Comparison of ENCODE assay signal across 9 mouse cellular contexts in the genomic region with DNA sequence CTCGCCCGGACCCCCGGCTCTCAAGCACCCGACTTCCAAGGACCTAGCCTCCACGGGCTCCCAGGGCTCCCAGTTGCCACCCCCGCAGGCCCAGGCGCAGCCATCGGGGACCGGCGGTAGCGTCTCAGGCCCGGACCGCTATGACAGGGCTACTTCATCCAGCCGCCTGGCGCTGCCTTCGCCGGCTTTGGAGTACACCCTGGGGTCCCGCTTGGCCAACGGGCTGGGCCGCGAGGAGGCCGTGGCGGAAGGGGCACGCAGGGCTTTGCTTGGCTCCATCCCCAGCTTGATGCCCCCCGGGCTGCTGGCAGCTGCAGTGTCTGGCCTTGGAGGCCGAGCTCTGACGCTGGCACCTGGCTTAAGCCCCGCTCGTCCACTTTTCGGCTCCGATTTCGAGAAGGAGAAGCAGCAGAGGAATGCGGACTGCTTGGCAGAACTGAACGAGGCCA. TPM values are rescaled to one million over a fixed set of nuclear protein-coding genes. Genes with fewer than 3 reads are reported as not detected.
DNase-seq lines count a peak whose midpoint lies in the region; ATAC-seq and TF ChIP-seq lines count a peak whose summit lies in the region.
"Had no signal": no experiment of that assay in that cellular context is flagged by ENCODE, and none has a peak within 500 bp of the region (broad histone marks: within the 10 kb centered on the region; RNA-seq: fewer than 3 reads in every experiment).

No protein-coding gene starts in this region.

- H3K4me3 ChIP-seq in embryonic facial prominence, embryonic 13.5 days, result peak overlapping the region; percentile 88
- H3K4me3 ChIP-seq in hindbrain, embryonic 14.5 days (replicated peaks; ENCODE audit: low read length), result peak overlapping the region; percentile 77
- H3K4me3 ChIP-seq in midbrain, embryonic 14.5 days (replicated peaks; ENCODE audit: low read depth, low read length), result peak overlapping the region; percentile 90

- no peaks in the 10 kb centered on the region for H3K9me3 ChIP-seq in embryonic facial prominence, embryonic 13.5 days
- no peaks in the 10 kb centered on the region for H3K9me3 ChIP-seq in hindbrain, embryonic 14.5 days (ENCODE audit: control insufficient read depth, low read length)
- no peaks in the 10 kb centered on the region for H3K9me3 ChIP-seq in midbrain, embryonic 14.5 days (ENCODE audit: control insufficient read depth, low read length)

- intact Hi-C loops in left cerebral cortex, postnatal 4 days (cut with DNase I), result loop anchor here (10.0 kb wide), 1 partner anchor 110 kb away; no protein-coding TSS in a partner anchor

- in situ Hi-C loops in Patski (cut with MboI; ENCODE audit: low pct_unique_long_range_greater_than_20kb), result no loop called here

- peaks cover 33% of the 10 kb centered on the region for H3K36me3 ChIP-seq in embryonic facial prominence, embryonic 13.5 days
- peaks cover 44% of the 10 kb centered on the region for H3K36me3 ChIP-seq in hindbrain, embryonic 14.5 days (replicated peaks; ENCODE audit: control insufficient read depth, insufficient read depth)
- H3K36me3 ChIP-seq in midbrain, embryonic 14.5 days (ENCODE audit: control insufficient read depth, insufficient read depth, low read length), result peaks cover 32% of the 10 kb centered on the region

- H3K9ac ChIP-seq in embryonic facial prominence, embryonic 13.5 days, result peak overlapping the region; percentile 97
- H3K9ac ChIP-seq in hindbrain, embryonic 14.5 days, result peak overlapping the region; percentile 87
- peak overlapping the region; percentile 89 for H3K9ac ChIP-seq in midbrain, embryonic 14.5 days (replicated peaks; ENCODE audit: low read length)

- H3K27me3 ChIP-seq in Patski, result no peaks in the 10 kb centered on the region
- H3K27me3 ChIP-seq in embryonic facial prominence, embryonic 13.5 days, result no peaks in the 10 kb centered on the region
- no peaks in the 10 kb centered on the region for H3K27me3 ChIP-seq in hindbrain, embryonic 14.5 days (ENCODE audit: control insufficient read depth, insufficient read depth, low read length)
- no peaks in the 10 kb centered on the region for H3K27me3 ChIP-seq in midbrain, embryonic 14.5 days (ENCODE audit: control insufficient read depth, insufficient read depth, low read length)

- ATAC-seq in Patski, result peak; percentile 1
- ATAC-seq in embryonic facial prominence, embryonic 13.5 days (ENCODE audit: insufficient number of reproducible peaks, insufficient read depth, low FRiP score, low TSS enrichment, low read depth), result no peak
- peak; percentile 1; the same call in 1 of the 2 replicates for ATAC-seq in hindbrain, embryonic 14.5 days (ENCODE audit: low FRiP score)
- ATAC-seq in midbrain, embryonic 14.5 days (ENCODE audit: low FRiP score, low TSS enrichment), result 0 out of 2 replicates have a peak, but pooled peaks have one; percentile 0
- no peak for ATAC-seq in megakaryocyte progenitor cell, adult 5-6 weeks (replicated peaks; ENCODE audit: poor library complexity)

- CTCF ChIA-PET in Patski (lab: Charles Lee), result interaction anchor here (0.7 to 1.3 kb wide), 3 partner anchors 24 to 112 kb away, joined by 3 to 4 read pairs (median 3); no protein-coding TSS in a partner anchor

- WGBS in embryonic facial prominence, embryonic 13.5 days, result 4% methylated on average over 34 of the region's 34 CpGs
- WGBS in hindbrain, embryonic 14.5 days, result 5% methylated on average over 34 of the region's 34 CpGs
- WGBS in midbrain, embryonic 14.5 days, result 8% methylated on average over 31 of the region's 34 CpGs

- H3K4me1 ChIP-seq in embryonic facial prominence, embryonic 13.5 days, result peaks cover 54% of the 10 kb centered on the region
- H3K4me1 ChIP-seq in hindbrain, embryonic 14.5 days (replicated peaks; ENCODE audit: control insufficient read depth, insufficient read depth, low read length), result peaks cover 23% of the 10 kb centered on the region
- peaks cover 29% of the 10 kb centered on the region for H3K4me1 ChIP-seq in midbrain, embryonic 14.5 days (ENCODE audit: control insufficient read depth, insufficient read depth, low read length)

- POLR2A ChIA-PET in Patski (lab: Charles Lee), result no interaction called here

- peak overlapping the region; percentile 99 for H3K4me2 ChIP-seq in embryonic facial prominence, embryonic 13.5 days
- H3K4me2 ChIP-seq in hindbrain, embryonic 14.5 days (replicated peaks), result peak overlapping the region; percentile 92
- peak overlapping the region; percentile 100 for H3K4me2 ChIP-seq in midbrain, embryonic 14.5 days (ENCODE audit: low read length)

- peak overlapping the region; percentile 95 for H3K27ac ChIP-seq in embryonic facial prominence, embryonic 13.5 days
- H3K27ac ChIP-seq in hindbrain, embryonic 14.5 days, result peak overlapping the region; percentile 88
- H3K27ac ChIP-seq in midbrain, embryonic 14.5 days (replicated peaks; ENCODE audit: low read depth, low read length), result peak overlapping the region; percentile 89

- no peak for TF ChIP-seq CTCF in Patski (IDR thresholded peaks at IDR 0.05)

- peak; percentile 72 for DNase-seq in left cerebral cortex, postnatal 4 days
- DNase-seq in left cerebral cortex, adult 9 months (ENCODE audit: low spot score in 2 of 2), result no peak
- no peak for DNase-seq in Patski (ENCODE audit: low read depth, low spot score)
- no peak for DNase-seq in hindbrain, embryonic 14.5 days (ENCODE audit: low spot score)
- peak; percentile 28 for DNase-seq in midbrain, embryonic 14.5 days
- no peak for DNase-seq in layer of hippocampus, adult 11-12 months (ENCODE audit: low spot score)

RNA-seq across cellular contexts. Expression of a gene that starts 0.8 kb away (rescaled TPM):
- 10 to 100 TPM; 56.9 to 60.8 TPM for total RNA-seq in left cerebral cortex, postnatal 4 days (2021)
- 31.5 TPM for polyA plus RNA-seq in Patski (2021)
- polyA plus RNA-seq in embryonic facial prominence, embryonic 13.5 days (2015; fragmentation: Nextera tagmentation; extraction: Ambion mirVana), result 30.1 and 33.2 TPM in 2 replicates
- polyA plus RNA-seq in hindbrain, embryonic 14.5 days (2014; fragmentation: Nextera tagmentation; extraction: Ambion mirVana), result 32.4 and 38.1 TPM in 2 replicates
- 30.8 and 34.2 TPM in 2 replicates for polyA plus RNA-seq in midbrain, embryonic 14.5 days (2014; fragmentation: Nextera tagmentation; extraction: Ambion mirVana)
- total RNA-seq in megakaryocyte progenitor cell, adult 5-6 weeks (2015), result 16.4 and 16.8 TPM in 2 replicates
- total RNA-seq in megakaryocyte progenitor cell, adult 5-6 weeks (2017), result 12.5 and 13.1 TPM in 2 replicates

RNA-seq across cellular contexts. Expression of a gene that starts 13.6 kb away (rescaled TPM):
- total RNA-seq in left cerebral cortex, postnatal 4 days (2021), result 10 to 100 TPM; 18.8 to 20.2 TPM
- 15.3 TPM for polyA plus RNA-seq in Patski (2021)
- 6.0 and 6.7 TPM in 2 replicates for polyA plus RNA-seq in embryonic facial prominence, embryonic 13.5 days (2015; fragmentation: Nextera tagmentation; extraction: Ambion mirVana)
- polyA plus RNA-seq in hindbrain, embryonic 14.5 days (2014; fragmentation: Nextera tagmentation; extraction: Ambion mirVana), result 6.7 and 7.4 TPM in 2 replicates
- polyA plus RNA-seq in midbrain, embryonic 14.5 days (2014; fragmentation: Nextera tagmentation; extraction: Ambion mirVana), result 4.2 and 4.8 TPM in 2 replicates
- total RNA-seq in megakaryocyte progenitor cell, adult 5-6 weeks (2015), result 0.17 TPM in 1 of 2 replicates, not detected in the other
- not detected in 2 replicates for total RNA-seq in megakaryocyte progenitor cell, adult 5-6 weeks (2017)

RNA-seq across cellular contexts. Expression of a gene that starts 17.5 kb away (rescaled TPM):
- 1 to 10 TPM; 1.4 to 1.7 TPM for total RNA-seq in left cerebral cortex, postnatal 4 days (2021)
- not detected for polyA plus RNA-seq in Patski (2021)
- not detected in 2 replicates for polyA plus RNA-seq in embryonic facial prominence, embryonic 13.5 days (2015; fragmentation: Nextera tagmentation; extraction: Ambion mirVana)
- 0.52 and 0.69 TPM in 2 replicates for polyA plus RNA-seq in hindbrain, embryonic 14.5 days (2014; fragmentation: Nextera tagmentation; extraction: Ambion mirVana)
- 0.58 and 0.86 TPM in 2 replicates for polyA plus RNA-seq in midbrain, embryonic 14.5 days (2014; fragmentation: Nextera tagmentation; extraction: Ambion mirVana)
- total RNA-seq in megakaryocyte progenitor cell, adult 5-6 weeks (2015), result not detected in 2 replicates
- total RNA-seq in megakaryocyte progenitor cell, adult 5-6 weeks (2017), result not detected in 2 replicates
- total RNA-seq: common myeloid progenitor, adult 5-6 weeks had no signal

RNA-seq across cellular contexts. Expression of a gene that starts 18.7 kb away (rescaled TPM):
- total RNA-seq in left cerebral cortex, postnatal 4 days (2021), result not detected
- 0.09 TPM for polyA plus RNA-seq in Patski (2021)
- 0.62 and 1.8 TPM in 2 replicates for polyA plus RNA-seq in embryonic facial prominence, embryonic 13.5 days (2015; fragmentation: Nextera tagmentation; extraction: Ambion mirVana)
- not detected in 2 replicates for polyA plus RNA-seq in hindbrain, embryonic 14.5 days (2014; fragmentation: Nextera tagmentation; extraction: Ambion mirVana)
- not detected in 2 replicates for polyA plus RNA-seq in midbrain, embryonic 14.5 days (2014; fragmentation: Nextera tagmentation; extraction: Ambion mirVana)
- total RNA-seq in megakaryocyte progenitor cell, adult 5-6 weeks (2015), result not detected in 2 replicates
- not detected in 2 replicates for total RNA-seq in megakaryocyte progenitor cell, adult 5-6 weeks (2017)

RNA-seq across cellular contexts. Expression of a gene that starts 19.5 kb away (rescaled TPM):
- total RNA-seq in left cerebral cortex, postnatal 4 days (2021), result 10 to 100 TPM; 87.1 to 96.8 TPM
- polyA plus RNA-seq in Patski (2021), result 104 TPM
- polyA plus RNA-seq in embryonic facial prominence, embryonic 13.5 days (2015; fragmentation: Nextera tagmentation; extraction: Ambion mirVana), result 36.0 and 43.2 TPM in 2 replicates
- polyA plus RNA-seq in hindbrain, embryonic 14.5 days (2014; fragmentation: Nextera tagmentation; extraction: Ambion mirVana), result 18.7 and 18.8 TPM in 2 replicates
- polyA plus RNA-seq in midbrain, embryonic 14.5 days (2014; fragmentation: Nextera tagmentation; extraction: Ambion mirVana), result 18.1 and 28.1 TPM in 2 replicates
- 58.1 and 74.7 TPM in 2 replicates for total RNA-seq in megakaryocyte progenitor cell, adult 5-6 weeks (2015)
- 44.9 and 48.6 TPM in 2 replicates for total RNA-seq in megakaryocyte progenitor cell, adult 5-6 weeks (2017)

Comparison
In these comparisons a context has a peak if more than half of its experiments do, and no peak if none do; other contexts are left out.
1. DNase-seq: peak in left cerebral cortex, postnatal 4 days (single experiment) and midbrain, embryonic 14.5 days (single experiment); none in left cerebral cortex, adult 9 months (0 of 2), Patski (single experiment), hindbrain, embryonic 14.5 days (single experiment) and layer of hippocampus, adult 11-12 months (single experiment).
2. ATAC-seq: peak in Patski (single experiment), hindbrain, embryonic 14.5 days (single experiment) and midbrain, embryonic 14.5 days (single experiment); none in embryonic facial prominence, embryonic 13.5 days (single experiment) and megakaryocyte progenitor cell, adult 5-6 weeks (single experiment).
3. Peak in every context shown above with its lines, with median percentiles within 50 percentile points of each other: H3K27ac ChIP-seq, H3K4me2 ChIP-seq, H3K4me3 ChIP-seq and H3K9ac ChIP-seq.